Mouse (Mus musculus): ENCODE results near the gene Myh14. TPM values are rescaled to one million over a fixed set of nuclear protein-coding genes. Genes with fewer than 3 reads are reported as not detected.
A peak's percentile ranks its signal among the peaks of the same experiment; 100 is the strongest.

Gene Myh14
- polyA plus RNA-seq, 1 experiment from 2014 or later = 3.3 TPM

- H3K4me2 ChIP-seq = no peak overlapping the region
- H3K36me3 ChIP-seq = peaks cover 7% of the 10 kb centered on the region; the same call in 1 of the 2 replicates
- no peak overlapping the region for H3K9ac ChIP-seq
- no peak overlapping the region for H3K27ac ChIP-seq (replicated peaks)
- H3K9me3 ChIP-seq = no peaks in the 10 kb centered on the region
- WGBS = 94% methylated on average over 6 of the region's 6 CpGs
- H3K4me1 ChIP-seq (replicated peaks) = peaks cover 40% of the 10 kb centered on the region
- H3K27me3 ChIP-seq = peaks cover 15% of the 10 kb centered on the region
- H3K4me3 ChIP-seq = no peak overlapping the region
- ATAC-seq (ENCODE audit: low FRiP score, low read depth) = no peak
Measured at GRCm38 (mm10) chr7:44596051-44596450, 74.6 kb downstream of the Myh14 start.

- 94% methylated on average over 20 of the region's 20 CpGs for WGBS
- peaks cover 7% of the 10 kb centered on the region; the same call in 1 of the 2 replicates for H3K36me3 ChIP-seq
- H3K9me3 ChIP-seq = no peaks in the 10 kb centered on the region
- no peak overlapping the region; the same call in 1 of the 2 replicates for H3K27ac ChIP-seq (replicated peaks)
- H3K4me1 ChIP-seq (replicated peaks) = peaks cover 46% of the 10 kb centered on the region
- no peak overlapping the region for H3K4me3 ChIP-seq
- no peak for ATAC-seq (ENCODE audit: low FRiP score, low read depth)
- H3K4me2 ChIP-seq = no peak overlapping the region
- no peak overlapping the region for H3K9ac ChIP-seq
- H3K27me3 ChIP-seq = peaks cover 10% of the 10 kb centered on the region
Measured at GRCm38 (mm10) chr7:44595131-44595561, 75.5 kb downstream of the Myh14 start.

GRCm38 (mm10) chr7:44594291-44594690, 76.4 kb downstream of the Myh14 start:
- H3K27me3 ChIP-seq = peaks cover 10% of the 10 kb centered on the region
- H3K4me1 ChIP-seq (replicated peaks) = peaks cover 55% of the 10 kb centered on the region
- no peak for ATAC-seq (ENCODE audit: low FRiP score, low read depth)
- peak overlapping the region; percentile 70 for H3K4me3 ChIP-seq
- peak overlapping the region; percentile 22 for H3K9ac ChIP-seq
- H3K4me2 ChIP-seq = peak overlapping the region; percentile 92
- H3K27ac ChIP-seq (replicated peaks) = peak overlapping the region; percentile 75
- H3K36me3 ChIP-seq = peaks cover 7% of the 10 kb centered on the region; the same call in 1 of the 2 replicates
- no peaks in the 10 kb centered on the region for H3K9me3 ChIP-seq
- 41% methylated on average over 6 of the region's 6 CpGs for WGBS

GRCm38 (mm10) chr7:44593775-44594174, 76.9 kb downstream of the Myh14 start:
- WGBS = 1% methylated on average over 21 of the region's 22 CpGs

GRCm38 (mm10) chr7:44593051-44593450, 77.6 kb downstream of the Myh14 start:
- H3K27ac ChIP-seq (replicated peaks) = no peak overlapping the region
- no peaks in the 10 kb centered on the region for H3K9me3 ChIP-seq
- peaks cover 10% of the 10 kb centered on the region for H3K27me3 ChIP-seq
- ATAC-seq (ENCODE audit: low FRiP score, low read depth) = no peak
- peaks cover 65% of the 10 kb centered on the region for H3K4me1 ChIP-seq (replicated peaks)
- peak overlapping the region; percentile 70 for H3K4me3 ChIP-seq
- H3K4me2 ChIP-seq = peak overlapping the region; percentile 92
- 6% methylated on average over 13 of the region's 15 CpGs for WGBS
- H3K36me3 ChIP-seq = peaks cover 7% of the 10 kb centered on the region; the same call in 1 of the 2 replicates
- H3K9ac ChIP-seq = peak overlapping the region; percentile 21; the same call in 1 of the 2 replicates

More at GRCm38 (mm10) chr7:44593775-44594174, 76.9 kb downstream of the Myh14 start:
- peak; percentile 63 for ATAC-seq (ENCODE audit: low FRiP score, low read depth)
- Histone ChIP-seq H3K36me3 (peaks cover 7% of the 10 kb centered on the region; the same call in 1 of the 2 replicates), H3K9ac (peak overlapping the region; percentile 22), H3K4me3 (peak overlapping the region; percentile 70), H3K27me3 (peaks cover 10% of the 10 kb centered on the region), H3K27ac (replicated peaks) (peak overlapping the region; percentile 75), H3K4me1 (replicated peaks) (peaks cover 59% of the 10 kb centered on the region), H3K9me3 (no peaks in the 10 kb centered on the region), H3K4me2 (peak overlapping the region; percentile 92)

- WGBS = under 1% methylated on average over 57 of the region's 60 CpGs
- H3K27ac ChIP-seq (replicated peaks) = peak overlapping the region; percentile 83
- H3K4me1 ChIP-seq (replicated peaks) = peaks cover 78% of the 10 kb centered on the region
Measured at GRCm38 (mm10) chr7:44591348-44592116, 79.1 kb downstream of the Myh14 start.

GRCm38 (mm10) chr7:44590402-44591347, 80.0 kb downstream of the Myh14 start, which contains the start of gene Kcnc3:
Gene Kcnc3 (plus strand): TSS chr7:44590664.
- peak within 1 kb of the TSS; percentile 70 for H3K4me3 ChIP-seq
- H3K36me3 ChIP-seq = peaks cover 3% of the 10 kb centered on the region; the same call in 1 of the 2 replicates
- peaks cover 10% of the 10 kb centered on the region for H3K27me3 ChIP-seq
- peak; percentile 93 for ATAC-seq (ENCODE audit: low FRiP score, low read depth)
- H3K27ac ChIP-seq (replicated peaks) = peak within 1 kb of the TSS; percentile 83
- H3K9me3 ChIP-seq = no peaks in the 10 kb centered on the region
- H3K4me2 ChIP-seq = peak within 1 kb of the TSS; percentile 92
- WGBS = 0% methylated on average over 59 of the region's 80 CpGs
- H3K9ac ChIP-seq = peak within 1 kb of the TSS; percentile 69
- H3K4me1 ChIP-seq (replicated peaks) = peaks cover 83% of the 10 kb centered on the region

More at GRCm38 (mm10) chr7:44591348-44592116, 79.1 kb downstream of the Myh14 start:
- H3K4me2 ChIP-seq = peak overlapping the region; percentile 92
- peak overlapping the region; percentile 70 for H3K4me3 ChIP-seq
- H3K36me3 ChIP-seq = peaks cover 7% of the 10 kb centered on the region; the same call in 1 of the 2 replicates
- peaks cover 10% of the 10 kb centered on the region for H3K27me3 ChIP-seq
- no peaks in the 10 kb centered on the region for H3K9me3 ChIP-seq
- H3K9ac ChIP-seq = peak overlapping the region; percentile 69
- ATAC-seq (ENCODE audit: low FRiP score, low read depth) = no peak

GRCm38 (mm10) chr7:44589946-44590345, 80.7 kb downstream of the Myh14 start:
- Histone ChIP-seq H3K27ac (replicated peaks) (peak overlapping the region; percentile 78), H3K9ac (peak overlapping the region; percentile 48), H3K4me1 (replicated peaks) (peaks cover 81% of the 10 kb centered on the region), H3K4me3 (peak overlapping the region; percentile 70), H3K36me3 (no peaks in the 10 kb centered on the region), H3K9me3 (no peaks in the 10 kb centered on the region), H3K27me3 (peaks cover 10% of the 10 kb centered on the region), H3K4me2 (peak overlapping the region; percentile 92)
- ATAC-seq (ENCODE audit: low FRiP score, low read depth) = no peak
- WGBS = 2% methylated on average over 13 of the region's 13 CpGs

- Histone ChIP-seq H3K27me3 (peaks cover 10% of the 10 kb centered on the region), H3K4me2 (peak overlapping the region; percentile 92), H3K27ac (replicated peaks) (peak overlapping the region; percentile 78), H3K4me1 (replicated peaks) (peaks cover 73% of the 10 kb centered on the region), H3K9me3 (no peaks in the 10 kb centered on the region), H3K36me3 (no peaks in the 10 kb centered on the region), H3K4me3 (peak overlapping the region; percentile 70), H3K9ac (peak overlapping the region; percentile 48)
- under 1% methylated on average over 33 of the region's 33 CpGs for WGBS
- ATAC-seq (ENCODE audit: low FRiP score, low read depth) = peak; percentile 25
Measured at GRCm38 (mm10) chr7:44589149-44589548, 81.5 kb downstream of the Myh14 start.

GRCm38 (mm10) chr7:44588338-44588737, 82.3 kb downstream of the Myh14 start:
- Histone ChIP-seq H3K36me3 (no peaks in the 10 kb centered on the region), H3K27ac (replicated peaks) (peak overlapping the region; percentile 78; the same call in 1 of the 2 replicates), H3K4me1 (replicated peaks) (peaks cover 66% of the 10 kb centered on the region), H3K27me3 (peaks cover 10% of the 10 kb centered on the region), H3K9ac (peak overlapping the region; percentile 48), H3K9me3 (no peaks in the 10 kb centered on the region), H3K4me2 (peak overlapping the region; percentile 92), H3K4me3 (peak overlapping the region; percentile 70)
- ATAC-seq (ENCODE audit: low FRiP score, low read depth) = no peak
- WGBS = 9% methylated on average over 12 of the region's 12 CpGs

- WGBS = 38% methylated on average over 6 of the region's 6 CpGs
- H3K9ac ChIP-seq = peak overlapping the region; percentile 46; the same call in 1 of the 2 replicates
- H3K9me3 ChIP-seq = no peaks in the 10 kb centered on the region
- H3K27ac ChIP-seq (replicated peaks) = no peak overlapping the region
- peaks cover 59% of the 10 kb centered on the region for H3K4me1 ChIP-seq (replicated peaks)
- peaks cover 6% of the 10 kb centered on the region; the same call in 1 of the 2 replicates for H3K27me3 ChIP-seq
- ATAC-seq (ENCODE audit: low FRiP score, low read depth) = no peak
- H3K4me2 ChIP-seq = peak overlapping the region; percentile 92
- H3K36me3 ChIP-seq = no peaks in the 10 kb centered on the region
- H3K4me3 ChIP-seq = peak overlapping the region; percentile 70
Measured at GRCm38 (mm10) chr7:44587676-44588075, 83.0 kb downstream of the Myh14 start.
